Comparison of ENCODE assay signal across 15 mouse cellular contexts in genomic region chr5:88785059-88785458, GRCm38 (mm10).
"Had no signal": no experiment of that assay in that cellular context is flagged by ENCODE, and none has a peak within 500 bp of the region (broad histone marks: within the 10 kb centered on the region; RNA-seq: fewer than 3 reads in every experiment).

No protein-coding gene starts in this region.

- H3K27me3 ChIP-seq: neural tube, embryonic 15.5 days; stomach, embryonic 15.5 days had no signal

- H3K4me1 ChIP-seq: neural tube, embryonic 15.5 days; stomach, embryonic 15.5 days had no signal

- H3K9me3 ChIP-seq: neural tube, embryonic 15.5 days; stomach, embryonic 15.5 days had no signal

- DNase-seq: retina, postnatal 1 day; right cerebral cortex, adult 18-20 months; right cerebral cortex, postnatal 14 days; right cerebral cortex, postnatal 25 days; right cerebral cortex, postnatal 4 days; spleen, adult 18-20 months; thymus, adult 18-20 months; thymus, adult 2 months; thymus, postnatal 14 days; thymus, postnatal 25 days; thymus, postnatal 36 days; thymus, postnatal 4 days had no signal

- H3K4me3 ChIP-seq: neural tube, embryonic 15.5 days; stomach, embryonic 15.5 days had no signal

- H3K9ac ChIP-seq: neural tube, embryonic 15.5 days; stomach, embryonic 15.5 days had no signal

- H3K27ac ChIP-seq: neural tube, embryonic 15.5 days; stomach, embryonic 15.5 days; stomach, postnatal 0 days had no signal

- H3K4me2 ChIP-seq: neural tube, embryonic 15.5 days; stomach, embryonic 15.5 days had no signal
